Mouse (Mus musculus) B cell, adult 67 days (primary cell): ENCODE measurements around the gene Gabrb1. TPM values are rescaled to one million over a fixed set of nuclear protein-coding genes. Genes with fewer than 3 reads are reported as not detected.

Experiments
- total RNA-seq, 2 experiments: library from RNA; stranded (reverse); gene quantifications; 4 replicates each; pipeline ENCODE4 v1.2.4; 2023

Gene Gabrb1
- total RNA-seq: not detected

GRCm38 (mm10) chr5:71657482-71658114, at the start of gene Gabrb1:
Gabrb1 (plus strand) TSS chr5:71658113.

GRCm38 (mm10) chr5:71658115-71658497, 193 bp downstream of the Gabrb1 start, which contains the start of gene Gabra4:
Gabra4 (minus strand) TSS chr5:71658308.

GRCm38 (mm10) chr5:72167594-72168284, 509.8 kb downstream of the Gabrb1 start, which contains the start of gene Commd8:
Commd8 (minus strand) TSS chr5:72168189.

Other genes starting within 250 kb of the Gabrb1 start
- not detected for gene Cox7b2, start 109.9 kb upstream of the Gabrb1 start, total RNA-seq
- not detected for gene Gabra4, start 195 bp downstream of the Gabrb1 start, total RNA-seq